Mouse (Mus musculus) heart, embryonic 13.5 days (tissue): ENCODE measurements around the gene Sap30. TPM values are rescaled to one million over a fixed set of nuclear protein-coding genes. Genes with fewer than 3 reads are reported as not detected.
"Not testable (repeated sequence)": the region's sequence is repeated elsewhere in the genome, so short reads cannot be mapped to it uniquely, and the experiment has no call there.

ENCODE experiments used
- ATAC-seq: fragments of 200-750 bp; cut with Nextera tagmentation; 2 replicates; pipeline ENCODE4 v1.8.0; 2017; ENCODE audit warnings: moderate TSS enrichment; ENCODE audit not compliant: insufficient number of reproducible peaks, low FRiP score, low TSS enrichment; ENCODE audit errors: extremely low read depth
- H3K27ac ChIP-seq: fragments of 300-500 bp; sonication (generic); replicated peaks from 2 replicates; pipeline ENCODE4 v1.5.1; 2015; ENCODE audit warnings: moderate library complexity, mild to moderate bottlenecking, inconsistent platforms
- H3K27me3 ChIP-seq: fragments of 300-500 bp; sonication (generic); replicated peaks from 2 replicates; pipeline ENCODE4 v1.6.1; 2015; ENCODE audit warnings: mild to moderate bottlenecking, inconsistent platforms
- H3K36me3 ChIP-seq: fragments of 300-500 bp; sonication (generic); 2 replicates; pipeline ENCODE4 v1.6.1; 2015; ENCODE audit warnings: mild to moderate bottlenecking, inconsistent platforms
- H3K4me1 ChIP-seq: fragments of 300-500 bp; sonication (generic); 2 replicates; pipeline ENCODE4 v1.6.1; 2015; ENCODE audit warnings: inconsistent platforms
- H3K4me2 ChIP-seq: fragments of 300-500 bp; sonication (generic); 2 replicates; pipeline ENCODE4 v1.6.1; 2015; ENCODE audit warnings: inconsistent platforms, mild to moderate bottlenecking, moderate library complexity
- H3K4me3 ChIP-seq: fragments of 300-500 bp; sonication (generic); 2 replicates; pipeline ENCODE4 v1.5.1; 2015; ENCODE audit warnings: moderate library complexity, mild to moderate bottlenecking, inconsistent platforms
- H3K9ac ChIP-seq: fragments of 300-500 bp; sonication (generic); 2 replicates; pipeline ENCODE4 v1.6.1; 2015; ENCODE audit warnings: inconsistent platforms, mild to moderate bottlenecking, moderate library complexity
- H3K9me3 ChIP-seq: fragments of 300-500 bp; sonication (generic); 2 replicates; pipeline ENCODE4 v1.6.1; 2016; ENCODE audit warnings: inconsistent platforms
- WGBS: fragments of 180-500 bp; shearing (Covaris S2); methylation state at CpG from one replicate; pipeline ENCODE4 v1.1.7; 2015; ENCODE audit warnings: mixed read lengths; 5-methylcytosine and 5-hydroxymethylcytosine counted together
- polyA plus RNA-seq: library from polyadenylated mRNA; unstranded; fragments of >200 nt; fragmentation: Nextera tagmentation; extraction: Ambion mirVana; gene quantifications from 2 replicates; pipeline ENCODE4 v1.2.1, GENCODE M21; 2015

The Sap30 gene
- polyA plus RNA-seq, 1 experiment from 2014 or later = 45.8 TPM

DNA sequence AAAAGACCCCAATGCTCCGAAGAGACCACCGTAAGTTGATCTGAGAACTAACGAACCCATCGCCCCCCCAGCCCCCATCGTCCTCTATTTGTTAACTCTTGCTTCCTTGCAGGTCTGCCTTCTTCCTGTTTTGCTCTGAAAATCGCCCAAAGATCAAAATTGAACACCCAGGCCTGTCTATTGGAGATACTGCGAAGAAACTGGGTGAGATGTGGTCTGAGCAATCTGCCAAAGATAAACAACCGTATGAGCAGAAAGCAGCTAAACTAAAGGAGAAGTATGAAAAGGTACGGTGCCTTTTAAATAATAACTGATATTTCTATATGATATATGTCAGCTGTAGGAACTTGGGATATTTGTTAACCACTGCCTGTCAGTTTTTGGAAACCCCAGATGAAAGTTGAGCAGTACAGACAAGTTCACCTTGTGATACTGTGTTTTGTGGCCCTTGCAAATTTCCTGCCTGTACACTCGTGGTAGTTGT, 25.6 kb upstream of the Sap30 start:
- not testable (repeated sequence) for ATAC-seq, H3K9me3 ChIP-seq, H3K27me3 ChIP-seq
- Histone ChIP-seq H3K27ac (peak overlapping the region; percentile 100), H3K4me3 (peak overlapping the region; percentile 96), H3K4me1 (peaks cover 18% of the 10 kb centered on the region), H3K4me2 (peak overlapping the region; percentile 97), H3K9ac (peak overlapping the region; percentile 100), H3K36me3 (peaks cover 39% of the 10 kb centered on the region)
- 11% methylated on average over 10 of the region's 10 CpGs for WGBS

GRCm38 (mm10) chr8:57512141-57513056, 24.7 kb upstream of the Sap30 start:
- H3K9ac ChIP-seq = peak overlapping the region; percentile 100
- H3K4me3 ChIP-seq = peak overlapping the region; percentile 96
- peak; percentile 18; the same call in 1 of the 2 replicates for ATAC-seq
- no peaks in the 10 kb centered on the region for H3K9me3 ChIP-seq
- peaks cover 18% of the 10 kb centered on the region for H3K4me1 ChIP-seq
- no peaks in the 10 kb centered on the region for H3K27me3 ChIP-seq
- under 1% methylated on average over 53 of the region's 96 CpGs for WGBS
- peaks cover 33% of the 10 kb centered on the region for H3K36me3 ChIP-seq
- peak overlapping the region; percentile 97 for H3K4me2 ChIP-seq
- H3K27ac ChIP-seq = peak overlapping the region; percentile 100

DNA sequence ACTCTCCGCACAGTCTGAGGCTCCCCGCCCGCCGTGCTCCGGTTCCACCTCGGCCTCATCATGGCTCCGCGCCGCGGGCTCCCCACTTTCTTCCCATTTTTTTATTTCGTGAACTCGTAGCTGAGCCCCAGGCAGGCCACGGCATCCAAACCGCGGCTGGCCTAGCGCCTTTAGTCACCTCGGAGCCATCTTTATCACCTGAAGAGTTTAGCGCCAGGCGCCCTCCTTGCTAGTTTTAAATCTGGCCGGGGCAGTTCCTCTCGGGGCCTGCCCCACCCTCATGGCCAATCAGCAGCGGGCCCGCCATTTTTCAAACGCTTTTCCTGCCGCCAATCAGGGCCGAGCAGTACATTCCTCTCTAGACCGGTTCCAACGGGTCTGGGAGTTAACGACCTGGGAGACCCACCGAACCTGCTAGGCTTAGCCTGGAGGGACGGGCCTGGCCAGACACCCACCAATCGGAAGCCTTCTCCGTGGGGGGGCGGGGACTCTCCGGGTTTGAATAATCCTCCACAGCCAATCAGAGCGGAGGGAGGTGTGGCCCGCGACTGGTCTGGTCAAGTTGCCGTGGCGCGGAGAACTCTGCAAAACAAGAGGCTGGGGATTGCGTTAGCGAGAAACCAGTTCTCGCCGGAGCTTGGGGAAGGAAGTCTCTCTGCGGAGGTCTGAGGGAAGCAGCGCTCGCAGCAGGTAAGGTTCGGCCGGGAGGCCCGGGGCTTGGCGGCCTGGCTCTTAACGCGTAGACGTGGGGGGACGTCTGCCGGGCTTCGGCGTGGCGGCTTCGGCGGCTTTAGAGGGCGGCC, 23.9 kb upstream of the Sap30 start, which contains the start of gene Hmgb2:
TSS of gene Hmgb2 (plus strand) at position 592 of the 803 bp plus-strand sequence.
- H3K4me1 ChIP-seq = peaks cover 18% of the 10 kb centered on the region
- H3K4me2 ChIP-seq = peak within 1 kb of the TSS; percentile 97
- no peaks in the 10 kb centered on the region for H3K27me3 ChIP-seq
- H3K36me3 ChIP-seq = peaks cover 29% of the 10 kb centered on the region
- peak within 1 kb of the TSS; percentile 100 for H3K27ac ChIP-seq
- ATAC-seq = peak; percentile 100
- peak within 1 kb of the TSS; percentile 100 for H3K9ac ChIP-seq
- no peaks in the 10 kb centered on the region for H3K9me3 ChIP-seq
- WGBS = 2% methylated on average over 63 of the region's 63 CpGs
- H3K4me3 ChIP-seq = peak within 1 kb of the TSS; percentile 96

DNA sequence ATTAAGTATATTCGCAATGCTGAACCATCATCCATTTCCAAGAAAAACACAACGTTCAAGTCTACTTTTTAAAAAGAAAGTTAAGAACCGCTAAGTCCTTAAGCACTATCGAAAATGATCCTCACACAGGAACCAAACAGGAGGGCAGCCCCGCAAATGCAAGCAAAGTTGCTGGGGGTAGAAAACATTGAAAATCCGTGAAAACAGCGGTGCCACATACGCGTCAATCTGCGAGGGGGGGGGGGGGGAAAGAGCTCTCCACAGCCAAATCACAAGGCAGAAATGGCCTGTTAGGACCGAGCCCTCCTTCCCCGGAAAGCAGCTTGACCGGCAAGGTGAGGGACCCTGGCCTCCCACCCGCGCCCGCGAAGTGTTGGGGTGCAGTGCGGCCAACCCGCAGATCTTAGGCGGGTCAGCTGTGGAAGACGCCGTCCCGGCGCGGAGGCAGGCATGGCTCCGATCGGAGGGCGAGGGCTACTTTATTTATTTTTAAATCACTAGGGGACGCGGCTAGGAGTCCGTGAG, 23.2 kb upstream of the Sap30 start:
- Histone ChIP-seq H3K9me3 (no peaks in the 10 kb centered on the region), H3K27ac (peak overlapping the region; percentile 93), H3K4me2 (peak overlapping the region; percentile 97), H3K9ac (peak overlapping the region; percentile 95), H3K36me3 (peaks cover 22% of the 10 kb centered on the region), H3K4me1 (peaks cover 18% of the 10 kb centered on the region), H3K4me3 (peak overlapping the region; percentile 96), H3K27me3 (no peaks in the 10 kb centered on the region)
- no peak for ATAC-seq
- 2% methylated on average over 31 of the region's 31 CpGs for WGBS

- H3K27me3 ChIP-seq = no peaks in the 10 kb centered on the region
- H3K9ac ChIP-seq = no peak overlapping the region
- H3K4me2 ChIP-seq = no peak overlapping the region
- H3K36me3 ChIP-seq = peaks cover 11% of the 10 kb centered on the region
- peaks cover 20% of the 10 kb centered on the region for H3K4me1 ChIP-seq
- no peak for ATAC-seq
- H3K27ac ChIP-seq = no peak overlapping the region
- no peak overlapping the region for H3K4me3 ChIP-seq
- no peaks in the 10 kb centered on the region for H3K9me3 ChIP-seq
- WGBS = 68% methylated on average over 4 of the region's 4 CpGs
Observed at GRCm38 (mm10) chr8:57508657-57509056, 21.0 kb upstream of the Sap30 start.

DNA sequence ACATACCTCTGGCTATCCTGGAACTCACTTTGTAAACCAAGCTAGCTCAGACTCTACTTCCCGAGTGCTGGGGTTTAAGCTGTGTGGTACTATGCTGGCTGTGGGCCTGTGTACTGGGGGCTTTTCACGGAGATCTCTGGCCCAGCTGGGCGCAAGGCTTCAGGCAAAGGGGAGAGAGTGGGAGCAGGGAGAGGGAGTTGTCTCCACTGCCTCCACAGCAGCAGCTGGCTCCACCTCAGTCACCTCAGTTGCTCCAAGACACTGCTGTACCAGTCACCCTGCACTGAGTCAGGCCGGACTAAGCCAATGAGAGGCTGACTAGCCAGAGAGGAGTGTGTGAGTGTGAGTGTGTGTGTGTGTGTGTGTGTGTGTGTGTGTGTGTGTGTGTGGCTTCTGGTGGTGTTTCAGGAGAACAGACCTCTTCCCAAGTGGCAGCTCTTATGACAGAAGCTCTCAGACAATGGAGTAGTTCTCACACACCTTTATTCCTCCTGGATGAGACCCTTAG, 19.9 kb upstream of the Sap30 start:
- Histone ChIP-seq H3K36me3 (peaks cover 11% of the 10 kb centered on the region), H3K27me3 (no peaks in the 10 kb centered on the region), H3K27ac (no peak overlapping the region), H3K4me2 (no peak overlapping the region), H3K9ac (no peak overlapping the region), H3K9me3 (no peaks in the 10 kb centered on the region), H3K4me3 (no peak overlapping the region), H3K4me1 (peaks cover 17% of the 10 kb centered on the region)
- 86% methylated on average over 4 of the region's 4 CpGs for WGBS
- ATAC-seq = no peak

DNA sequence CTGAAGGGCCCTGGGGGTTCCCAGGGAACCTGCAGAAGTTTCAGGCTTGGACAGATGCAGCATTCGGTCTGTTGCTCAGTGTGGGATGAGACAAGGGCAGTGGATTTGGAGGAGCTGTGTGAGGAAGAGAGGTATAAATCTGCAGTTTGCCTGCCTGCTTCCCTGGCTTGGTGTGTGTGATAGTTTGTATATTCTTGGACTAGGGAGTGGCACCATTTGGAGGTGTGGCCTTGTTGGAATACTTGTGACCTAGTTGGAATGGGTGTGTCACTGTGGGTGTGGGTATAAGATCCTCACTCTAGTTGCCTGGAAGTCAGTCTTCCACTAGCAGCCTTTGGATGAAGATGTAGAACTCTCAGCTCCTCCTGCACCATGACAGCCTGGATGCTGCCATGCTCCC, 17.8 kb upstream of the Sap30 start:
- ATAC-seq, H3K9me3 ChIP-seq, H3K4me3 ChIP-seq, H3K27me3 ChIP-seq, H3K4me2 ChIP-seq: not testable (repeated sequence)
- Histone ChIP-seq H3K9ac (peak overlapping the region; percentile 47; the same call in 1 of the 2 replicates), H3K36me3 (peaks cover 15% of the 10 kb centered on the region), H3K27ac (peak overlapping the region; percentile 20; the same call in 1 of the 2 replicates), H3K4me1 (peaks cover 14% of the 10 kb centered on the region)
- WGBS = 75% methylated on average over 1 of the region's 1 CpGs

DNA sequence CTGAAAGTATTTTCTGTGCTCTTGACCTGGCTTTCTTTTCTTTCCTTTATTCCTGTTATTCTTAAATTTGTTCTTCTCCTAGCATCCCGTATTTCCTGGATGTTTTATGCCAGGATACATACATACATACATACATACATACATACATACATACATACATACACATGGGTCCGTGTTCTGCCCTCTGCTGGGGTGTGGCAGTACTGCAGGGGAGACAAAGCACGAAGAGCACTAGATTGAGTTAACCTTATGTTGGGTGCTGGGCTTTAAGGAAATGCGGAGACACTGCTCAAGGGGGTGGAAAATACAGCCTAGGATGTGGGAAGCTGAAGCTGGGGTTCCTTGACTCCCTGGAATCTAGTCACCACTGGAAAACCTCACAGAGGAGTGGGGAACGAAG, 16.0 kb upstream of the Sap30 start:
- H3K9ac ChIP-seq = no peak overlapping the region

DNA sequence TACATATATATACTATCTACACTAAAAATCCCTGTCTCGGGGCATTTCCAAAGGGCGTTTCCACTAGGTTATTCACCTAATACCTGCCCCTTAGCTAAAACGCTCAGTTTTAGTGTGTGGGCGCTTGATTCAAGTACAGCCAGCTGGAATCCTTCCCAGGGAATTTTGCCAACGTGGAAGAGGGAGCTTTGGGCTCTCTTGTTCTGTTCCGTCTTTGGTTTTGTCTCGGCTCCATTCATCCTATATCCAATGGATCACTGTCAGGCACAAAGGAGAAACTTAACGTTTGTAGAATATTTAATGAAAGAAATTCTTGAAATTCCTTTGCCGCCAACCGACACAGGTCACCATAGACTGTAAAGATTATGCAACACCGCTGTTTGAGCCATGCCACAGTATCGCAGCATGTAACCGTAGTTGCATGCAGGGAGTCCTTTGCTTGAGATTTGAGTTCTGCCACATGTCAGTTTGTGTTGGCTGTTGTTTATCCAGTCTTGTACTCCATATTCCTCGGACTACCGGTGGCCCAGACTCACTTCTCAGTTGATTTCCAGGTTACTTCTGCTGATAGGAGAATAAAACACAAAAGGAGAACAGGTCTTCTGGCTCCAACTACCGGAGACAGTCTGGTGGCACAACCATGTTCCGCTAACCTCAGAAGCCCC, 11.3 kb upstream of the Sap30 start:
- no peak overlapping the region for H3K27ac ChIP-seq
- H3K9ac ChIP-seq = no peak overlapping the region
- peaks cover 20% of the 10 kb centered on the region for H3K36me3 ChIP-seq
- H3K4me3 ChIP-seq = no peak overlapping the region; the same call in 1 of the 2 replicates
- 62% methylated on average over 17 of the region's 17 CpGs for WGBS
- no peak for ATAC-seq
- no peaks in the 10 kb centered on the region for H3K27me3 ChIP-seq
- H3K4me1 ChIP-seq = peaks cover 15% of the 10 kb centered on the region
- peak overlapping the region; percentile 42 for H3K4me2 ChIP-seq
- H3K9me3 ChIP-seq = no peaks in the 10 kb centered on the region

More for the DNA sequence above, 16.0 kb upstream of the Sap30 start:
- Histone ChIP-seq H3K4me1 (peaks cover 17% of the 10 kb centered on the region), H3K4me2 (no peak overlapping the region), H3K27ac (no peak overlapping the region), H3K27me3 (no peaks in the 10 kb centered on the region), H3K9me3 (no peaks in the 10 kb centered on the region), H3K4me3 (no peak overlapping the region), H3K36me3 (peaks cover 17% of the 10 kb centered on the region)
- no peak for ATAC-seq
- 54% methylated on average over 5 of the region's 5 CpGs for WGBS

- peaks cover 20% of the 10 kb centered on the region for H3K36me3 ChIP-seq
- WGBS = 72% methylated on average over 8 of the region's 8 CpGs
- no peak overlapping the region for H3K9ac ChIP-seq
- H3K27ac ChIP-seq = no peak overlapping the region
- ATAC-seq = no peak
- peaks cover 12% of the 10 kb centered on the region for H3K4me1 ChIP-seq
- H3K27me3 ChIP-seq = no peaks in the 10 kb centered on the region
- peak overlapping the region; percentile 42 for H3K4me2 ChIP-seq
- no peak overlapping the region for H3K4me3 ChIP-seq
- H3K9me3 ChIP-seq = no peaks in the 10 kb centered on the region
Observed at GRCm38 (mm10) chr8:57498494-57498846, 10.8 kb upstream of the Sap30 start.
